Mouse (Mus musculus) ES-E14 (cell line): ENCODE data around the gene Sh3pxd2a.

ENCODE experiments used
- CHD2 ChIP-seq: IDR thresholded peaks from 2 replicates; pipeline ENCODE4 v1.6.1; 2014; ENCODE audit warnings: mild to moderate bottlenecking, low read depth, low read length, inconsistent platforms
- MAFK ChIP-seq: IDR thresholded peaks from 2 replicates; pipeline ENCODE4 v1.6.1; 2014; ENCODE audit warnings: mild to moderate bottlenecking, low read depth, low read length, inconsistent platforms; ENCODE audit not compliant: insufficient read depth

DNA sequence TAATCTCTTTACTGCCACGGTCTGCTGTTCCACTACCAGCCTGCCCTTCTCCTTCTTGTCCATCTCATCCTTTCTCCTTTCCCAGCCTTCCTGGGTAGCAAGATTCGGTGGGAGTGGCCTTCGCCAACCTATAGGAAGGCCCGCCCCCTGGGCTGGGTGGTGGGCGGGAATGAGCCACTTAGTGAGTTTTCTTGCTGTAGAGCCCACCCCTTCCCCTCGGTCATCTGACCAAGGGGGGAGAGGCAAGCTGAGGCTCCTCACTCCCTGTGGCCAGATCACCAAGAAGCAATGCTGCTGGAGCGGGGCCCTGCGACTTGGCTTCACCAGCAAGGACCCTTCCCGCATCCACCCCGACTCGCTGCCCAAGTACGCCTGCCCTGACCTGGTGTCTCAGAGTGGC lies 224.1 kb downstream of the Sh3pxd2a start:
- TF ChIP-seq CHD2 (no peak), MAFK (no peak)
